Mouse (Mus musculus) cortical plate, adult 2 months (tissue): ENCODE measurements around the gene Nol4l.

Experiments
- CTCF ChIP-seq: fragments of 200-500 bp; IDR thresholded peaks from 2 replicates; pipeline ENCODE4 v1.5.1; 2011; ENCODE audit warnings: mild to moderate bottlenecking, control low read depth, low read length; ENCODE audit not compliant: insufficient read depth; ENCODE audit errors: extremely low read depth
- POLR2A ChIP-seq: fragments of 200-500 bp; IDR thresholded peaks from 2 replicates; pipeline ENCODE4 v1.6.1; 2011; ENCODE audit warnings: mild to moderate bottlenecking, low read length, control low read depth; ENCODE audit not compliant: insufficient read depth; ENCODE audit errors: extremely low read depth

DNA sequence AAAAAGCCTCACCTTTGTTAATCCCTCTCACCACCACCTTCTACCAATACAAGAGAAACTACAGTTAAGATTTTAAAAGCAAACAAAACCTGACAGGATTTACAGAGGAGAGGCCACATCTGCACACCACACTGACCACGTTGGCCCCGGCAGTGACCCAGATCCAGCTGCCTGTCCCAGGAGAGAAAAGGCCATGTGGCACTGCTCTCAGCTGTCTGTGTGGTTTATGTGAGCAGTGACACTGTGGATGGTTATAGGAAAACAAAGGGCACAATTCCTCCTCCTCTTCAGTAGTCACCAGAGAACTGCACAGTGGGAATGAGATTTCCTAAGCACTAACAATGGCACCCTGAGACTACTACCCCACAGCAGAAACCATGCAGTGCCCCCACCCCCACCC is 60.5 kb downstream of the Nol4l start:
- no peak for TF ChIP-seq CTCF
- TF ChIP-seq POLR2A = no peak
